Mouse (Mus musculus): ENCODE data around the gene Rtkn2. TPM values are rescaled to one million over a fixed set of nuclear protein-coding genes. Genes with fewer than 3 reads are reported as not detected.

The Rtkn2 gene
- polyA plus RNA-seq, 1 experiment from 2014 or later, result 13.0 TPM

GRCm38 (mm10) chr10:67999170-67999569 lies 19.8 kb downstream of the Rtkn2 start:
- H3K27me3 ChIP-seq, result no peaks in the 10 kb centered on the region
- H3K4me3 ChIP-seq, result no peak overlapping the region
- ATAC-seq (replicated peaks), result no peak
- WGBS, result 65% methylated on average over 10 of the region's 10 CpGs
- H3K4me2 ChIP-seq (replicated peaks), result no peak overlapping the region
- no peaks in the 10 kb centered on the region for H3K36me3 ChIP-seq
- H3K9ac ChIP-seq (replicated peaks), result no peak overlapping the region
- no peak overlapping the region for H3K27ac ChIP-seq (replicated peaks)
- H3K9me3 ChIP-seq, result no peaks in the 10 kb centered on the region
- 0 out of 2 replicates have a peak, but pooled peaks cover 4% of the 10 kb centered on the region for H3K4me1 ChIP-seq

- Histone ChIP-seq H3K36me3 (no peaks in the 10 kb centered on the region), H3K4me2 (replicated peaks) (no peak overlapping the region), H3K4me1 (no peaks in the 10 kb centered on the region), H3K27me3 (no peaks in the 10 kb centered on the region), H3K27ac (replicated peaks) (no peak overlapping the region), H3K9me3 (no peaks in the 10 kb centered on the region), H3K4me3 (no peak overlapping the region), H3K9ac (replicated peaks) (no peak overlapping the region)
- ATAC-seq (replicated peaks), result no peak
- 90% methylated on average over 6 of the region's 6 CpGs for WGBS
Observed at GRCm38 (mm10) chr10:68001456-68001855, 22.1 kb downstream of the Rtkn2 start.

GRCm38 (mm10) chr10:68003651-68004422 lies 24.5 kb downstream of the Rtkn2 start:
- H3K4me1 ChIP-seq, result no peaks in the 10 kb centered on the region
- no peak overlapping the region for H3K9ac ChIP-seq (replicated peaks)
- ATAC-seq (replicated peaks), result no peak
- no peaks in the 10 kb centered on the region; the same call in 1 of the 2 replicates for H3K36me3 ChIP-seq
- no peak overlapping the region for H3K4me2 ChIP-seq (replicated peaks)
- 79% methylated on average over 18 of the region's 18 CpGs for WGBS
- H3K27ac ChIP-seq (replicated peaks), result no peak overlapping the region
- H3K4me3 ChIP-seq, result no peak overlapping the region
- no peaks in the 10 kb centered on the region for H3K9me3 ChIP-seq
- H3K27me3 ChIP-seq, result no peaks in the 10 kb centered on the region

GRCm38 (mm10) chr10:68005404-68005803 lies 26.0 kb downstream of the Rtkn2 start:
- no peak overlapping the region for H3K27ac ChIP-seq (replicated peaks)
- no peaks in the 10 kb centered on the region; the same call in 1 of the 2 replicates for H3K36me3 ChIP-seq
- H3K4me3 ChIP-seq, result no peak overlapping the region
- no peak overlapping the region for H3K9ac ChIP-seq (replicated peaks)
- H3K9me3 ChIP-seq, result no peaks in the 10 kb centered on the region
- WGBS, result 90% methylated on average over 17 of the region's 17 CpGs
- no peaks in the 10 kb centered on the region for H3K27me3 ChIP-seq
- ATAC-seq (replicated peaks), result no peak
- H3K4me1 ChIP-seq, result no peaks in the 10 kb centered on the region
- no peak overlapping the region for H3K4me2 ChIP-seq (replicated peaks)

DNA sequence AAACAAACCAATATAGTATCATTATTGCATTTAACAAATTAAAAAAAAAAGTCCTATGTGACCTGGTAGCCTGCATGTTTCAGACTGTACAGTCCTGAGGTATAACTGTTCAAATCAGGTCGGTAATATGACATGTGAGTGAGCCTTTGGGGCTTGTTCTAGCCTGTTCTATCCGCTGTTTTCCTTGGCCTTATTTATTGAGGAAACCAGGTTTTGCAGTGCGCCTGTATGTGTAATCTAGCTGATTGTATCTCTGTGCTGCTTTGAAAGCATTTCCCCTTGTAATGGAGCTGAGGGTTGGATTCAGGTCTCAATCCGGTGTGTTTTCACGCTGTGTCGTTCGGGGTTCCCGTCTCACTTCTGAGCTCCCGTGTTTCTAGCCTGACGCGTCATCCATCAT lies 27.1 kb downstream of the Rtkn2 start:
- no peak for ATAC-seq (replicated peaks)
- no peak overlapping the region for H3K9ac ChIP-seq (replicated peaks)
- H3K4me2 ChIP-seq (replicated peaks), result no peak overlapping the region

DNA sequence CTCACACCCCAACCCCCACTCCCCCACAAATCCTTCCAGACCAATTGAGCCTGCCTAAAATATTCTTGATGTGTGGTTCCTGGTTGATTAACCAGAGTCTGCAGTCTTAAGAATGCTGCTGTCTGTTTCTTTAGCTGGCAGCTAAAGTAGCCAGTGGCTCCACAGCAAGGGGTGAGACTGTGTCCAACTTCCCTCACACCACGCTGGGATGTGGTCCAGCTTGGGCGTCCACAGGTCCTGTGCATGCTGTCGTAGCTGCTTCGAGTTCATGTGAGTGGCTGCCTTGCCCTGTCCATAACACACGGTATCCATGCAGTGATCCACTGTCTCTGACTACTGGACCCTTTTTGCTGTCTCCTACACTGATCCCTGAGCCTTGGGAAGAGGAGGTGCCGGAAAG lies 27.7 kb downstream of the Rtkn2 start:
- Histone ChIP-seq H3K27ac (replicated peaks) (no peak overlapping the region), H3K4me3 (no peak overlapping the region), H3K9me3 (no peaks in the 10 kb centered on the region), H3K9ac (replicated peaks) (no peak overlapping the region), H3K4me2 (replicated peaks) (no peak overlapping the region), H3K36me3 (peaks cover 5% of the 10 kb centered on the region; the same call in 1 of the 2 replicates), H3K4me1 (no peaks in the 10 kb centered on the region), H3K27me3 (no peaks in the 10 kb centered on the region)
- 98% methylated on average over 6 of the region's 6 CpGs for WGBS
- ATAC-seq (replicated peaks), result no peak

More for the DNA sequence above, 27.1 kb downstream of the Rtkn2 start:
- H3K4me1 ChIP-seq, result no peaks in the 10 kb centered on the region
- no peak overlapping the region for H3K27ac ChIP-seq (replicated peaks)
- H3K9me3 ChIP-seq, result no peaks in the 10 kb centered on the region
- peaks cover 2% of the 10 kb centered on the region; the same call in 1 of the 2 replicates for H3K36me3 ChIP-seq
- 96% methylated on average over 11 of the region's 11 CpGs for WGBS
- no peak overlapping the region for H3K4me3 ChIP-seq
- no peaks in the 10 kb centered on the region for H3K27me3 ChIP-seq

- Histone ChIP-seq H3K9me3 (no peaks in the 10 kb centered on the region), H3K27me3 (no peaks in the 10 kb centered on the region), H3K4me3 (no peak overlapping the region), H3K9ac (replicated peaks) (no peak overlapping the region), H3K4me1 (no peaks in the 10 kb centered on the region), H3K36me3 (peaks cover 5% of the 10 kb centered on the region; the same call in 1 of the 2 replicates), H3K4me2 (replicated peaks) (no peak overlapping the region), H3K27ac (replicated peaks) (no peak overlapping the region)
- WGBS, result 89% methylated on average over 13 of the region's 13 CpGs
- ATAC-seq (replicated peaks), result no peak
Observed at GRCm38 (mm10) chr10:68008198-68008955, 29.0 kb downstream of the Rtkn2 start.

GRCm38 (mm10) chr10:68009301-68009700 lies 29.9 kb downstream of the Rtkn2 start:
- no peaks in the 10 kb centered on the region for H3K27me3 ChIP-seq
- no peak for ATAC-seq (replicated peaks)
- H3K27ac ChIP-seq (replicated peaks), result no peak overlapping the region
- peaks cover 5% of the 10 kb centered on the region; the same call in 1 of the 2 replicates for H3K36me3 ChIP-seq
- no peaks in the 10 kb centered on the region for H3K4me1 ChIP-seq
- 95% methylated on average over 9 of the region's 9 CpGs for WGBS
- H3K9me3 ChIP-seq, result no peaks in the 10 kb centered on the region
- H3K9ac ChIP-seq (replicated peaks), result no peak overlapping the region
- no peak overlapping the region for H3K4me3 ChIP-seq
- H3K4me2 ChIP-seq (replicated peaks), result no peak overlapping the region

GRCm38 (mm10) chr10:68009867-68010266 lies 30.5 kb downstream of the Rtkn2 start:
- WGBS, result 95% methylated on average over 7 of the region's 7 CpGs

DNA sequence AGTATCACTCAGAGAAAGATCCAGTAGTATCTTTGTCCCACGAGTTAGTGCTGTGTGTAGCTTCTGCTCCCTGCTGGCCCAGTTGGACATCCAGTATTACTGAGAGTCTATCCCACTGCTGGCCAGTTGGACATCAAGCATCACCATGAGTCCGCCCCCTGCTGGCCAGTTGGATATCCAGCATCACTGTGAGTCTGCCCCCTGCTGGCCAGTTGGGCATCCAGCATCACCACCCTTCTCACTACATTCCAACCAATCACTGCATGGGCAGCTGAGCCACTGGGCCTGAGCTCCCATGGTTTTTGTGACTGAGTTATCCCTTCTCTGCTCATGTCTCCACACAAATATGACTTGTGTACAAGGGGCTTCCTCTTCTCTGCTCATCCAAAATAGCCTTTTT lies 33.8 kb downstream of the Rtkn2 start:
- WGBS, result 86% methylated on average over 2 of the region's 2 CpGs
- 0 out of 2 replicates have a peak, but pooled peaks cover 5% of the 10 kb centered on the region for H3K36me3 ChIP-seq
- no peak overlapping the region for H3K4me2 ChIP-seq (replicated peaks)
- no peak overlapping the region for H3K9ac ChIP-seq (replicated peaks)
- no peak overlapping the region for H3K27ac ChIP-seq (replicated peaks)
- H3K4me1 ChIP-seq, result no peaks in the 10 kb centered on the region
- H3K4me3 ChIP-seq, result no peak overlapping the region
- no peaks in the 10 kb centered on the region for H3K27me3 ChIP-seq
- ATAC-seq (replicated peaks), result no peak
- no peaks in the 10 kb centered on the region for H3K9me3 ChIP-seq

More at GRCm38 (mm10) chr10:68009867-68010266, 30.5 kb downstream of the Rtkn2 start:
- Histone ChIP-seq H3K9me3 (no peaks in the 10 kb centered on the region), H3K27me3 (no peaks in the 10 kb centered on the region), H3K4me1 (no peaks in the 10 kb centered on the region), H3K36me3 (peaks cover 5% of the 10 kb centered on the region; the same call in 1 of the 2 replicates), H3K4me3 (no peak overlapping the region), H3K27ac (replicated peaks) (no peak overlapping the region), H3K9ac (replicated peaks) (no peak overlapping the region), H3K4me2 (replicated peaks) (no peak overlapping the region)
- no peak for ATAC-seq (replicated peaks)

- no peak for ATAC-seq (replicated peaks)
- 98% methylated on average over 2 of the region's 2 CpGs for WGBS
- no peak overlapping the region for H3K27ac ChIP-seq (replicated peaks)
- peaks cover 10% of the 10 kb centered on the region for H3K36me3 ChIP-seq
- no peaks in the 10 kb centered on the region for H3K9me3 ChIP-seq
- H3K27me3 ChIP-seq, result no peaks in the 10 kb centered on the region
- H3K9ac ChIP-seq (replicated peaks), result no peak overlapping the region
- no peak overlapping the region for H3K4me3 ChIP-seq
- H3K4me1 ChIP-seq, result peaks cover 5% of the 10 kb centered on the region
- H3K4me2 ChIP-seq (replicated peaks), result no peak overlapping the region
Observed at GRCm38 (mm10) chr10:68020755-68021154, 41.4 kb downstream of the Rtkn2 start.

DNA sequence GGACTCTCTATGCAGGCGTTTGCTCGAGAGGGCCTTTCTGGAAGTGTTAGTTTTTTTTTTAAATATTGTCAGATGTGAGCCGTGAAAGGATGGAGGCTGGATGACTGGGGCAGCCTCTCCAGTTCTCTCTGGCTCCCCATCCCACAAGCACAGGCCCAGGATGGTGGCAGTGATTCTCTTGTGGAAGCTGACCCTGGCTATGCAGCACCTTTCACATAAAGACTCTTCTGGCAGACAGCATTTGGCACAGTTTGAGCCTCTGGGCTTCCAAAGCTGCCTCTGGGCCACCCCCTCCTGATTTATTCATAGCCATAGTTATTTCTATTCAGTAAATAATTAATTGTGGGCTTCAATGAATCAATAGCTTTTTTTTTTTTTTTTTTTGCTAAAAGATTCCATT lies 46.3 kb downstream of the Rtkn2 start:
- H3K27ac ChIP-seq (replicated peaks), result peak overlapping the region; percentile 46; the same call in 1 of the 2 replicates
- H3K27me3 ChIP-seq, result no peaks in the 10 kb centered on the region
- no peak for ATAC-seq (replicated peaks)
- H3K4me1 ChIP-seq, result peaks cover 9% of the 10 kb centered on the region
- 60% methylated on average over 3 of the region's 3 CpGs for WGBS
- no peaks in the 10 kb centered on the region for H3K9me3 ChIP-seq
- no peak overlapping the region for H3K9ac ChIP-seq (replicated peaks)
- no peaks in the 10 kb centered on the region for H3K36me3 ChIP-seq
- no peak overlapping the region for H3K4me3 ChIP-seq
- no peak overlapping the region for H3K4me2 ChIP-seq (replicated peaks)

Data from forebrain, embryonic 15.5 days (tissue).